Mouse (Mus musculus): Measurements from ENCODE around the gene Igf2. TPM values are rescaled to one million over a fixed set of nuclear protein-coding genes. Genes with fewer than 3 reads are reported as not detected.
A peak's percentile ranks its signal among the peaks of the same experiment; 100 is the strongest.

The Igf2 gene
- polyA plus RNA-seq, 1 experiment from 2014 or later, result 247 TPM

DNA sequence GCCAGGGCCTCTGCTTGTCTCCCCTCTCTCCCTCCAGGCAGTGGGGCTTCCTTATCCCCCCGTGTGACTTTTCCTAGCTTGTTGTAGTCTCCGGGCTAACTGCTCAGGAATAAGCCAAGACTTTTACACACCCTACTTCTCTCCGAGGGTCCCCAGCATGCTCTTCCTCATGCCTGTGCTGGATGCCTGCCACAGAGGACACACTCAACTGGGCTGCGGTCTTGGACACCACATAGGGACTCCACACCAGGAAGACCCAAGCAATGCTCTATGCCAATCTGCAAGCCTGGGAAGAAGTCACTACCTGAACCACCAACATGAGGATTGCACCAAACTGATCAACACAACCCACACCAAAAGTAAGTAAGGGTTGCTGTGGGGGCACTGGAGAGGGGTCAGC, 507 bp downstream of the Igf2 start:
- WGBS, result 71% methylated on average over 4 of the region's 4 CpGs
- Histone ChIP-seq H3K36me3 (peaks cover 18% of the 10 kb centered on the region), H3K4me1 (replicated peaks) (peaks cover 11% of the 10 kb centered on the region; the same call in 1 of the 2 replicates), H3K4me3 (no peak overlapping the region), H3K9me3 (peaks cover 34% of the 10 kb centered on the region), H3K27ac (no peak overlapping the region), H3K27me3 (ENCODE audit: insufficient read depth, poor library complexity, severe bottlenecking) (peaks cover 66% of the 10 kb centered on the region)
- DNase-seq (ENCODE audit: low spot score), result no peak

DNA sequence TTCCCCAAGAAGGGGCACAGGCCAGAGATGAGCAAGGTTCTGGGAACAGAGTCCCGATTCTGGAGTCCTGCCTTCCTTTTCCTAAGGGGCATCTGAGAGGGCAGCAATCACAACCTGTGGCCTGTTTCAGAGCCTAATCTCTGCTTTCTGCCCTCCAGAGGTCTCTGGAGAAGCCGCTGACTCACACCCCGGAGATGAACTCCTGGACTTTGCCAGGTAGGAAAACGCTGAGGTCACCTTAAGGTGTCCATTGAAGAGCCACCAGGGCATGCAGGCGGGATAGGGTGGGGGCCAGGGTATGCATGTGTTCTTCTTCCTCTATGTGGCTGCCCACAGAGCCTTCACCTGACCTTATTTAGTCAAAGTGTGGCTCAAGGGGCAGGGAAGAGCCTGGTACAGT, 1.3 kb downstream of the Igf2 start:
- Histone ChIP-seq H3K4me1 (replicated peaks) (peaks cover 18% of the 10 kb centered on the region), H3K36me3 (peaks cover 18% of the 10 kb centered on the region), H3K27ac (no peak overlapping the region), H3K9me3 (peaks cover 28% of the 10 kb centered on the region), H3K27me3 (ENCODE audit: insufficient read depth, poor library complexity, severe bottlenecking) (peaks cover 74% of the 10 kb centered on the region), H3K4me3 (no peak overlapping the region)
- DNase-seq (ENCODE audit: low spot score), result peak; percentile 8
- WGBS, result 49% methylated on average over 5 of the region's 5 CpGs

DNA sequence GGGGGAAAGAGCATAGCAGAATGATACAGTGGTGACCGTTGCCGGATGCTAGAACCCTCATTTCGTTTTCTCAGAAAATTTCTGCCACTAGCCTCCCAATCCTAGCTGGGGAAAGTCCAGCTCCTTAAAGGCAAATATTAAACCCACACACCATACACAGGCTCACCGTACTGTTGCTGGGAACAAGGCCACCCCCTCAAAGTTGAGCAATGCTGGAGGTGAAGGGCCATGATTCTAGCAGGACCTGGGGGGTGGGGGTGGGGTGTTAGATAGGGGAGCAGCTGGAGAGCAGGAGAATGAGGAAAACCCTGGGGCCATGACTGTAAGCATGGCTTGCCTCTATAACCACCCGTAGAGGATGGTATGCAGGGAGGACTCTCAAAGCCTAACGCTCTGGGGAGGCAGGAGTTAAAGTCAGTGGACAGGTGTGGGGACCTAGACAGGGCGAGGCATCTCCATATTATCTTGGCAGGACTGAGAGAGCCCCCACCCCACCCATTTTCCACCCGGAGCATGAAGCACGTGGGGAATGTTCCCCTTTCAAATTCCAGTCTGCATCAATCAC, 2.1 kb downstream of the Igf2 start:
- peak; percentile 41 for DNase-seq (ENCODE audit: low spot score)
- H3K36me3 ChIP-seq, result peaks cover 18% of the 10 kb centered on the region
- peaks cover 20% of the 10 kb centered on the region for H3K9me3 ChIP-seq
- no peak overlapping the region for H3K27ac ChIP-seq
- H3K27me3 ChIP-seq (ENCODE audit: insufficient read depth, poor library complexity, severe bottlenecking), result peaks cover 82% of the 10 kb centered on the region
- H3K4me1 ChIP-seq (replicated peaks), result peaks cover 27% of the 10 kb centered on the region
- WGBS, result 3% methylated on average over 9 of the region's 9 CpGs
- peak overlapping the region; percentile 36 for H3K4me3 ChIP-seq

DNA sequence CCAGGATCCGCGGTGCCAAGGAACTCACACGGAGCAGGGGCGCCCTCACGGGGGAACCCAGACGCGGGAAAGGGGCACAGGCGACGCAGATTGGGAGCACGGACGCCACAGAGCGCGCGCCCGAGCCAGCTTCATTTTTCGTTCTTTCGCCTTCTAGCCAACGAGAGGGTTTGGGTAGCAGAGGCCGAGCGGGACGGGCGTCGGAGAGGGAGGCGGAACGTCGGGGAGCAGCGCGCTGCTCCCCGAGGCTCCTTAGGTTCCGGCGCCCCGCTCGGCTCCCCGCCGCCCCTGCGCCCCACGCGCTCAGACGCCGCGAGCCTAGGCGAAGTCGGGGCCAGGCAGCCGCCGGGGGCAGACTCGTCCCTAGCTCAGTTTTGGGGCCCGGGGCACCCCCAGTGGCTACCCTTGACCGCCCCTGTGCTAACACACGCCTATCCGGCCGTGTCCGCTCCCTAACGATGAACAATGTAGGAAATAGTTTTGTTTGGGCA, 2.6 kb downstream of the Igf2 start:
- H3K36me3 ChIP-seq, result peaks cover 18% of the 10 kb centered on the region; the same call in 1 of the 2 replicates
- peaks cover 88% of the 10 kb centered on the region for H3K27me3 ChIP-seq (ENCODE audit: insufficient read depth, poor library complexity, severe bottlenecking)
- peak; percentile 47 for DNase-seq (ENCODE audit: low spot score)
- H3K27ac ChIP-seq, result peak overlapping the region; percentile 37; the same call in 1 of the 2 replicates
- WGBS, result 1% methylated on average over 53 of the region's 53 CpGs
- H3K9me3 ChIP-seq, result peaks cover 14% of the 10 kb centered on the region
- peak overlapping the region; percentile 36 for H3K4me3 ChIP-seq
- H3K4me1 ChIP-seq (replicated peaks), result peaks cover 32% of the 10 kb centered on the region

DNA sequence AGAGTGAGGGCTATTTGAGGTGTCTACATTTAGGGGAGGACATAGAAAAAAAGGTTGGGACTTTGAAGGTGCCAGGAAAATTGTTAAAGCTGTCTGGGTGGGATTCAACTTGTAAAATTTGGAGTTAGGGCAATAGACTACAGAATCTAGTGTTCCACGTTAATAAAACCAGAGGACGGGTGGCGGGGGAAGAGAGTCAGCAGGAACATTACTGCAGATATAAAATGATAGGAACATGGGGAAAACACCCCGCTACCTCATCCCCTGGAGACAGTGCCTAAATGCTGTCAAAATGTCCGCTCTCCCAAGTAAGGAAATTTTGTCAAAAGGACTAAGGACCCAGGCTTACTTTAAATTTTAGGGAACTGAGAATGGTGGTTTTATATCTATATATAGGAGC, 3.5 kb downstream of the Igf2 start:
- peaks cover 8% of the 10 kb centered on the region for H3K9me3 ChIP-seq
- H3K36me3 ChIP-seq, result peaks cover 13% of the 10 kb centered on the region; the same call in 1 of the 2 replicates
- no peak overlapping the region for H3K4me3 ChIP-seq
- H3K4me1 ChIP-seq (replicated peaks), result peaks cover 41% of the 10 kb centered on the region
- H3K27ac ChIP-seq, result no peak overlapping the region
- peaks cover 96% of the 10 kb centered on the region for H3K27me3 ChIP-seq (ENCODE audit: insufficient read depth, poor library complexity, severe bottlenecking)
- DNase-seq (ENCODE audit: low spot score), result no peak
- WGBS, result 6% methylated on average over 5 of the region's 5 CpGs

GRCm38 (mm10) chr7:142661811-142662210, 4.8 kb downstream of the Igf2 start:
- Histone ChIP-seq H3K27ac (no peak overlapping the region), H3K4me1 (replicated peaks) (peaks cover 53% of the 10 kb centered on the region)
- DNase-seq (ENCODE audit: low spot score), result no peak

DNA sequence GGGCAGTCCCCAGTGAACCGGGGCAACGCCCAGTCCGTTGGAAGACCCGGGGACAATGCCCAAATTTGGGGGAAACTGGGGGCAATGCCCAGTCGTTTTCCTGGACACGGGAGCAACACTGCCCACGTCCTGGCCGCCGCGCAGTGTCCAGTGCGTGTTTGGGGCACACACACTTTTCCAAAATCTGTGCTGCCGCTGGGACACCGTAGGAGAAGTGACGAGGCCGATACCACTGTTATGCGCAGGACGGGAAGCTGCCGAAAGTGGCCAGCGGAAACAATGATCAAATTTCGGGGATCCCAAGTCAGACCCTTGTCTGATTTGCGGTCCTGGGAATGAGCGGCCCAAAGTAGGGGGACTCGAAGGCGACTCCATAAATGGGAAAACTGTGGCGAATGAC, 5.6 kb downstream of the Igf2 start:
- Histone ChIP-seq H3K27me3 (ENCODE audit: insufficient read depth, poor library complexity, severe bottlenecking) (peaks cover 100% of the 10 kb centered on the region), H3K4me1 (replicated peaks) (peaks cover 56% of the 10 kb centered on the region), H3K36me3 (no peaks in the 10 kb centered on the region), H3K9me3 (no peaks in the 10 kb centered on the region), H3K4me3 (peak overlapping the region; percentile 52), H3K27ac (peak overlapping the region; percentile 85)
- WGBS, result under 1% methylated on average over 25 of the region's 25 CpGs
- DNase-seq (ENCODE audit: low spot score), result peak; percentile 55

More at GRCm38 (mm10) chr7:142661811-142662210, 4.8 kb downstream of the Igf2 start:
- peaks cover 100% of the 10 kb centered on the region for H3K27me3 ChIP-seq (ENCODE audit: insufficient read depth, poor library complexity, severe bottlenecking)
- H3K36me3 ChIP-seq, result peaks cover 3% of the 10 kb centered on the region; the same call in 1 of the 2 replicates
- no peak overlapping the region for H3K4me3 ChIP-seq
- H3K9me3 ChIP-seq, result no peaks in the 10 kb centered on the region

DNA sequence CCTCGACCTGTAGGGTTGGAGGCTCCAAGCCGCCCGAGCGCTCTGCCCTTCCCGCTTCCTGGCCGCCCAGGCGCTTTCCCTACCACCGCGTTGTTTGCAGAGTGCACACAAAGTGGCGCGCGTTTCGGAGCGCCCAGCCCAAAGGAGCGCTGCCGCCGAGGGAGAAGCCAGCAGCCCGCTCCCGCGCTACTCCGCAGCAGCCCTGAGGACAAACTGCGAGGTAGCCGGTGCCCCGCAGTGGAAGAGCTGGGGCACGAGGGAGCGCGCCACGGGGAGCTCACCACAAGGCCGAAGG, 6.0 kb downstream of the Igf2 start:
- DNase-seq (ENCODE audit: low spot score), result peak; percentile 71
- WGBS, result under 1% methylated on average over 29 of the region's 29 CpGs

DNA sequence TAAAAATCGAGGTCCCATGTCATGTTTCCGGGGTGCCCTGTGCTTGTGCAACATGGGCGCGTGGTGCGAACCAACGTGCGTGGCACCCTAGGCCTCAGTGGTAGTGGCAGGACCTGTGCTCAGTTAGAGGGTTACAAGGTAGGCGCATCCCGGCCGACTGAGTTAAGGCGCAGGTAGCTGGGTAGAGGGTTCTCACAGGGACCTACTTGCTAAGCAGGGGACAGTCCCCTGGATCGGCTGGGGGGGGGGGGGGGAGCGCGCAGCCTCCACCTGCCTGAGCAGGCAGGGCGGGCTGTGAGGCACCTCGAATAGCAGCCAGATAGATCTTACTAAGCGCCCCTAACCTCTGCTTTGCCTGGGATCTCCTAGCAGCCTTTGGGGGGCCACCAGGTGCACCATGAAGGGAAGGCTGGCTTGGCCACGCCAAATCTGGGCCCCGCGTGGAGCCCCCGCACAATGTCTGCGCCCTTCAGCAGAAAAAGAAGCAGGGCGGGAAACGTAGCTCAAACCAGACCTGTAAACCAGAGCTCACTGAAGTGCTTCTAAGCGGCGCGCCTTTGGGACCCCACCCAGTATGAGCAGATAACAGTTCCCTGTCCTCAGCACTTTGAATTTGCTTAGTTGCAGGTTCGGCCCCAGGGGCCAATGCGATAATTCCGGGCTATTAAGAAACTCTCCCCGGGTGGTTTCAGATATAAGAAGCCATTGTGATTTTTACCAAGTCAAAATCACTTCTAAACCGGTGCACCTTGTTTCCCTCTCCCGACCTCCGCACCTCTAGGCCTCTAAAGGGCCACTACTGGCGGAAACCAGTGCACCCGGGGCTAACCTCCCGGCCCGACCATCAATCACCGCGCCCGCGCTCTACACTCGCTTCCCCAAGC, 6.6 kb downstream of the Igf2 start:
- peak; percentile 46 for DNase-seq (ENCODE audit: low spot score)
- H3K9me3 ChIP-seq, result no peaks in the 10 kb centered on the region
- no peaks in the 10 kb centered on the region for H3K36me3 ChIP-seq
- peak overlapping the region; percentile 85 for H3K27ac ChIP-seq
- H3K4me3 ChIP-seq, result peak overlapping the region; percentile 52
- peaks cover 100% of the 10 kb centered on the region for H3K27me3 ChIP-seq (ENCODE audit: insufficient read depth, poor library complexity, severe bottlenecking)
- peaks cover 64% of the 10 kb centered on the region for H3K4me1 ChIP-seq (replicated peaks)
- WGBS, result under 1% methylated on average over 43 of the region's 43 CpGs

More for the DNA sequence above, 6.0 kb downstream of the Igf2 start:
- Histone ChIP-seq H3K9me3 (no peaks in the 10 kb centered on the region), H3K27ac (peak overlapping the region; percentile 85), H3K4me1 (replicated peaks) (peaks cover 58% of the 10 kb centered on the region), H3K36me3 (no peaks in the 10 kb centered on the region), H3K4me3 (peak overlapping the region; percentile 52), H3K27me3 (ENCODE audit: insufficient read depth, poor library complexity, severe bottlenecking) (peaks cover 100% of the 10 kb centered on the region)

DNA sequence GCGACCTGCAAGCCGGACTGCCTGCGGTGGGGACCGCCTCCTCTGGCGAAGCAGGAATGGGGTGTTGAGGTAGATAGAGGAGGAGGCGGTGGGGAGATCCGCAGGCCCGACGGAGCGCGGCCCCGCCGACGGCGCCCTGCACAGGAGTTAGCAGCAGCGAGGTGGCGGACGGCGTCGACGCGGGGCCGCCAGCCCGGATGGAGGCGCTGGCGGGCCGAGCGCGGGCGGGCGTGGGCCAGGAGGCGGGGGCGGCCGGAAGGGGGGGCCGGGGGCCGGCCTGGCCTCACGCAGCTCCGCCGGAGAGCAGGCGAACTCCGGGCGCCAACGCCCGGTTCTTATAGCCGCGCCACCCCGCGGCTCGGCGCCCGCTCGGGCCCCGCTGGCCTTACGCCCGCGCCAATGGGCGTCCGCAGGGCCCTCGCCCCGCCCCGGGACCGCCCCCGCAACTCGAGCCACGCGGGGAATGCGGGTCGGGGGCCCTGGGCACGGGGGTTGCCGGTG, 7.4 kb downstream of the Igf2 start:
- H3K4me3 ChIP-seq, result peak overlapping the region; percentile 52
- H3K27me3 ChIP-seq (ENCODE audit: insufficient read depth, poor library complexity, severe bottlenecking), result peaks cover 100% of the 10 kb centered on the region
- peak; percentile 50 for DNase-seq (ENCODE audit: low spot score)
- WGBS, result under 1% methylated on average over 69 of the region's 70 CpGs
- H3K36me3 ChIP-seq, result peaks cover 3% of the 10 kb centered on the region; the same call in 1 of the 2 replicates
- no peaks in the 10 kb centered on the region for H3K9me3 ChIP-seq
- H3K4me1 ChIP-seq (replicated peaks), result peaks cover 68% of the 10 kb centered on the region
- peak overlapping the region; percentile 85 for H3K27ac ChIP-seq

- 1% methylated on average over 35 of the region's 40 CpGs for WGBS
- Histone ChIP-seq H3K4me1 (replicated peaks) (peaks cover 68% of the 10 kb centered on the region), H3K9me3 (no peaks in the 10 kb centered on the region), H3K36me3 (peaks cover 4% of the 10 kb centered on the region; the same call in 1 of the 2 replicates), H3K4me3 (peak overlapping the region; percentile 52), H3K27ac (peak overlapping the region; percentile 85), H3K27me3 (ENCODE audit: insufficient read depth, poor library complexity, severe bottlenecking) (peaks cover 100% of the 10 kb centered on the region)
- DNase-seq (ENCODE audit: low spot score), result peak; percentile 21
Observed at GRCm38 (mm10) chr7:142658681-142659180, 7.9 kb downstream of the Igf2 start.

DNA sequence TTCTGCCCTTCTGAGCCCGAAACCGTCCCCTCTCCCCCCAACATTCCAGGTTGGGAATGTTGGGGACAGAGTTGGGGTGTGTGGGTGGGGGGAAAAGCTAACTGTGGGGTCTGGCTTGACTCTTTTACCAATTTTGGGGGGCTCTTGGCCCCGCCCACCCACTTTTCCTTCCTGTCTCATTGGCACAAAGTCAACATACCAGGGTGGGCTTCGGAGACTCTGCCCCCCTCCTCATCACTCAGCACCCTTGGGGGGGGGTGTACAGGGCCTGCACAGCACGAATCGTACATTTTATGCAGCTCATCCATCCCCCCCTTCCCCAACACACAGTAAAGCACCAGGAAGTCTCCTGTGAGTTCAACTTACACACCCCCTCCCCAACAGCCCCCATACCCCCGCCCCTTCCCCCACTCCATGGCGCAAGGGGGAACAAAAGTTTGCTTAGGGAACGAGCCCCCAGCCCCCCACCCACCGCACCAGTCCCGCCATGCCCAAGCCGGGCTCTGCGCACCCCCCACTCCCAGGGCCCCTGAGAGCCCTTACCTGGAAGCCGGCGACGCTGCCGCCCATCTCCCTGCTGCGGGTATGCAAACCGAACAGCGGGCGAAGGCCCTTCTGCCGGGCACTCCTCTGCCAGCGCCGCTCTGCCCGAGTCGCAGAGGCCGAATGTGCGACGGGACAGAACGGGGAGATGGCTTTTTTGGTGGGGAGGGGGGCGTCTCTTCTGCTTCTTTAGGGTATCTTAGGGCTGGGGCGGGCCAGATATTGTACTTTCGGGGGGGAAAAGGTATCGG, 8.6 kb downstream of the Igf2 start:
- H3K4me3 ChIP-seq, result peak overlapping the region; percentile 52
- DNase-seq (ENCODE audit: low spot score), result peak; percentile 27
- peak overlapping the region; percentile 85 for H3K27ac ChIP-seq
- H3K36me3 ChIP-seq, result peaks cover 4% of the 10 kb centered on the region; the same call in 1 of the 2 replicates
- H3K9me3 ChIP-seq, result no peaks in the 10 kb centered on the region
- peaks cover 100% of the 10 kb centered on the region for H3K27me3 ChIP-seq (ENCODE audit: insufficient read depth, poor library complexity, severe bottlenecking)
- H3K4me1 ChIP-seq (replicated peaks), result peaks cover 69% of the 10 kb centered on the region
- WGBS, result 1% methylated on average over 34 of the region's 34 CpGs

Data from hindbrain, embryonic 10.5 days (tissue).